Mouse (Mus musculus) neural tube, embryonic 11.5 days (tissue): ENCODE measurements around the gene Xiap. TPM values are rescaled to one million over a fixed set of nuclear protein-coding genes. Genes with fewer than 3 reads are reported as not detected.

Experiments
- ATAC-seq: fragments of 200-750 bp; cut with Nextera tagmentation; 2 replicates; pipeline ENCODE4 v1.8.0; 2017; ENCODE audit warnings: moderate number of reproducible peaks, mild to moderate bottlenecking, moderate TSS enrichment, moderate library complexity; ENCODE audit not compliant: insufficient read depth, low FRiP score, low TSS enrichment
- DNase-seq: peaks from one replicate; pipeline ENCODE4 v3.0.0-alpha.2; 2015; ENCODE audit warnings: low spot score
- H3K27ac ChIP-seq: fragments of 300-500 bp; sonication (generic); 2 replicates; pipeline ENCODE4 v1.5.1; 2014; ENCODE audit warnings: low read depth, mild to moderate bottlenecking, low read length
- H3K27me3 ChIP-seq: fragments of 300-500 bp; sonication (generic); 2 replicates; pipeline ENCODE4 v1.6.1; 2014; ENCODE audit warnings: mild to moderate bottlenecking, low read length, mixed read lengths; ENCODE audit not compliant: control insufficient read depth, insufficient read depth
- H3K36me3 ChIP-seq: fragments of 300-500 bp; sonication (generic); 2 replicates; pipeline ENCODE4 v1.6.1; 2014; ENCODE audit warnings: mild to moderate bottlenecking, low read length, moderate library complexity, mixed read lengths; ENCODE audit not compliant: control insufficient read depth, insufficient read depth
- H3K4me1 ChIP-seq: fragments of 300-500 bp; sonication (generic); 2 replicates; pipeline ENCODE4 v1.6.1; 2014; ENCODE audit warnings: low read length, mixed read lengths; ENCODE audit not compliant: control insufficient read depth, insufficient read depth
- H3K4me2 ChIP-seq: fragments of 300-500 bp; sonication (generic); 2 replicates; pipeline ENCODE4 v1.6.1; 2014; ENCODE audit warnings: low read depth, mild to moderate bottlenecking, moderate library complexity
- H3K4me3 ChIP-seq: fragments of 300-500 bp; sonication (generic); 2 replicates; pipeline ENCODE4 v1.5.1; 2014; ENCODE audit warnings: low read depth, low read length
- H3K9ac ChIP-seq: fragments of 300-500 bp; sonication (generic); 2 replicates; pipeline ENCODE4 v1.6.1; 2014; ENCODE audit warnings: mild to moderate bottlenecking, low read length
- H3K9me3 ChIP-seq: fragments of 300-500 bp; sonication (generic); 2 replicates; pipeline ENCODE4 v1.6.1; 2016; ENCODE audit warnings: low read length; ENCODE audit not compliant: control insufficient read depth
- WGBS: fragments of 180-500 bp; shearing (Covaris S2); extraction: QIAGEN DNeasy Blood & Tissue Kit; methylation state at CpG from one replicate; pipeline ENCODE4 v1.1.7; 2014; 5-methylcytosine and 5-hydroxymethylcytosine counted together
- polyA plus RNA-seq: library from polyadenylated mRNA; unstranded; fragments of >200 nt; fragmentation: Nextera tagmentation; extraction: Ambion mirVana; gene quantifications from 2 replicates; pipeline ENCODE4 v1.2.1, GENCODE M21; 2014

The Xiap gene
- polyA plus RNA-seq, 1 experiment from 2014 or later = 12.2 TPM

DNA sequence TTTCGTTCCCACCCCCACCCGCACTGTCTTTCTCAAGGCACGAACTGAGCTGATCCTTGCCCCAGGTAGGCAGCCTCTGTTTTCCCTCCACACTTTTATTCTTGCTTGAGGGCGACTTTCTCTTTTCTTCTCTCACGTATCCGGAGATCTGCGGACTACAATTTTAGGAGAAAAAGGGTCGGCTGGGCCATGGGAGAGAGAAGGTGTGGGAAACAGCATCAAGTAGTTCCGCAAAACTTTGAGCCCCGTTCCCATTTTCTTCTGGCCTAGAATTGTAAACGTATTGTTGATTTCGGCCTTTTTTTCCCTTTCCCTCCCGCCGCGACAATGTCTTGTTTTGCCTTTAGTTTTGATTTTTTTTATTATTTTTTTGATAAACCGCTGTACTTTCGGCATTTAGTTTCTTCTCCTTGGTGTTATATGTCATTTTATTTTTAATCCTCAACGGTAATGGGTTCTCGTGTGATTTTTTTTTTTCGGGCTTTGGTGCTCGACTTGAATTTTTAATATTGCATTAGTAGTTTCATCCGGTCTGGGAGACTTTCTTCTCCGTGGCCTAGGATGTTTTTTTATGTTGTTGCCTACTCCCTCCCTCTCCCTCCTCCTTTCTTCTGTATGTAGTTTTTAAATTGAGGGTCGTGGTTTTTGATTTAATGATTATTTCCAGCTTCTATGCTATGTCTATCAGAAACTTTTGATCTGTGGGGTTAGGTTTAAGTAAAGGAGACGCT lies 91.7 kb downstream of the Xiap start:
- no peak for ATAC-seq
- Histone ChIP-seq H3K4me1 (no peaks in the 10 kb centered on the region), H3K27ac (peak overlapping the region; percentile 98), H3K9me3 (no peaks in the 10 kb centered on the region), H3K4me3 (peak overlapping the region; percentile 57), H3K36me3 (no peaks in the 10 kb centered on the region), H3K4me2 (peak overlapping the region; percentile 39), H3K27me3 (no peaks in the 10 kb centered on the region), H3K9ac (peak overlapping the region; percentile 61)
- 12% methylated on average over 25 of the region's 25 CpGs for WGBS
- DNase-seq = no peak

DNA sequence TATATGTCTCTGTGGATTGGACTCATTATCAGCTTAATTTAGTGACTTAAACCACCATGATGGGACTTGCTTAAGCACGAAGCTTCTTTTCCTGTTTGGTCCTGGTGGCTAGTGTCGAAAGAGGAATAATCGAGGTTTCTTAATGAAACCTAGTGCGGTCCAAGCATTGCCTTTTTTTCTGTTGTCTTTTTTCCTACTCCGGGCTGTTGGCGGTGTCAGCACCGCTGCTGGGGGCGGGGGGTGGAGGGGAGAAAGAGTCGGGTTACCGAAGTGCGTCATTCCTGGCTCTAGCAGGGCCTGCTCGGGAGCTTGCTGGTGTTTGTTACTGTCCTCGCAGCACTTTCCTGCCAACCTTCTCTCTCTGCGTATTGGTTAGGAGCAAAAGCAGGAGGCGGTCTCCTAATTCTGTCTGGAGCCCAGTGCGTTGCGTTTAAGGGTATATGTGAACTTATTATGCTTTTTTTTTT lies 92.5 kb downstream of the Xiap start:
- DNase-seq = peak; percentile 77

GRCm38 (mm10) chrX:42153056-42153455 lies 93.6 kb downstream of the Xiap start:
- ATAC-seq = no peak

More for the DNA sequence above, 92.5 kb downstream of the Xiap start:
- Histone ChIP-seq H3K4me1 (no peaks in the 10 kb centered on the region), H3K4me2 (peak overlapping the region; percentile 39), H3K27ac (peak overlapping the region; percentile 72), H3K9me3 (no peaks in the 10 kb centered on the region), H3K36me3 (no peaks in the 10 kb centered on the region), H3K27me3 (no peaks in the 10 kb centered on the region), H3K9ac (peak overlapping the region; percentile 61), H3K4me3 (peak overlapping the region; percentile 57)
- WGBS = 14% methylated on average over 17 of the region's 17 CpGs
- ATAC-seq = peak; percentile 24; the same call in 1 of the 2 replicates

More at GRCm38 (mm10) chrX:42153056-42153455, 93.6 kb downstream of the Xiap start:
- Histone ChIP-seq H3K4me1 (no peaks in the 10 kb centered on the region), H3K27me3 (no peaks in the 10 kb centered on the region), H3K4me3 (peak overlapping the region; percentile 57), H3K9ac (no peak overlapping the region), H3K4me2 (peak overlapping the region; percentile 39), H3K9me3 (no peaks in the 10 kb centered on the region), H3K27ac (no peak overlapping the region), H3K36me3 (no peaks in the 10 kb centered on the region)
- 25% methylated on average over 4 of the region's 4 CpGs for WGBS
- no peak for DNase-seq

Other genes with a start within 250 kb of the Xiap start
- gene Thoc2, start 139.0 kb upstream of the Xiap start, polyA plus RNA-seq = 90.0 and 107 TPM in 2 replicates
- 49.4 and 51.5 TPM in 2 replicates for gene Stag2, start 89.6 kb downstream of the Xiap start, polyA plus RNA-seq